Mouse (Mus musculus): ENCODE data around the gene Atxn1. TPM values are rescaled to one million over a fixed set of nuclear protein-coding genes. Genes with fewer than 3 reads are reported as not detected.

Atxn1 gene
- total and polyA plus RNA-seq, 2 experiments from 2014 or later, result 8.6 to 44.6 TPM

DNA sequence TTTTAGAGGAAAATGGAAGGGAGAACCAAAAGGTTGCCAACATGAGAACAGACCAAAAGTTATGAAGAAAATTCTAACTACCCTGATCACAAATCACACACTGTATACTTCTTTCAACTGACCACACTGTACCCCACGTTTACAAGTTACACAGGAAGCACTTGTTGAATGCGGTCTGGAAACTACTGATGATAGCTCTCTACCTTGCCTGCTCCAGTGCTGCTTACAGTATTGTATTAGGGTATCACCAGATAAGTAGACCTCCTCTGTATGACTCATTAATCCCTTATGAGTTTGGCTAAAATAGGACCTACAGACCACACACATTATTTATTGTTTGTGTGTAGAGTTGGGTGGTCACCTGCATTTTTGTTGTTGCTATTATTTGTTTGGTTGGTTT lies 113.1 kb downstream of the Atxn1 start:
- Histone ChIP-seq H3K9me3 (ENCODE audit: low read length) (no peaks in the 10 kb centered on the region), H3K4me1 (ENCODE audit: insufficient read depth, low read length) (no peaks in the 10 kb centered on the region), H3K27ac (no peak overlapping the region), H3K4me2 (ENCODE audit: low read depth, low read length) (no peak overlapping the region), H3K4me3 (ENCODE audit: low read length) (no peak overlapping the region), H3K27me3 (ENCODE audit: insufficient read depth, low read length) (no peaks in the 10 kb centered on the region), H3K9ac (replicated peaks; ENCODE audit: low read length) (no peak overlapping the region), H3K36me3 (ENCODE audit: insufficient read depth, low read length) (no peaks in the 10 kb centered on the region)
- TF ChIP-seq CTCF (IDR thresholded peaks at IDR 0.05; ENCODE audit: low read depth), result no peak
- DNase-seq (ENCODE audit: low spot score) (no peak), ATAC-seq (no peak)
- 91% methylated on average over 2 of the region's 2 CpGs for WGBS

- Histone ChIP-seq H3K4me3 (ENCODE audit: low read length) (no peak overlapping the region), H3K9ac (replicated peaks; ENCODE audit: low read length) (no peak overlapping the region), H3K9me3 (ENCODE audit: low read length) (no peaks in the 10 kb centered on the region), H3K27ac (no peak overlapping the region), H3K27me3 (ENCODE audit: insufficient read depth, low read length) (no peaks in the 10 kb centered on the region), H3K4me2 (ENCODE audit: low read depth, low read length) (no peak overlapping the region), H3K36me3 (ENCODE audit: insufficient read depth, low read length) (no peaks in the 10 kb centered on the region), H3K4me1 (ENCODE audit: insufficient read depth, low read length) (no peaks in the 10 kb centered on the region)
- no peak for TF ChIP-seq CTCF (IDR thresholded peaks at IDR 0.05; ENCODE audit: low read depth)
- WGBS, result 66% methylated on average over 4 of the region's 4 CpGs
- DNase-seq (ENCODE audit: low spot score) (no peak), ATAC-seq (no peak)
These were observed 113.7 kb downstream of the Atxn1 start for GRCm38 (mm10) chr13:45851156-45851555.

DNA sequence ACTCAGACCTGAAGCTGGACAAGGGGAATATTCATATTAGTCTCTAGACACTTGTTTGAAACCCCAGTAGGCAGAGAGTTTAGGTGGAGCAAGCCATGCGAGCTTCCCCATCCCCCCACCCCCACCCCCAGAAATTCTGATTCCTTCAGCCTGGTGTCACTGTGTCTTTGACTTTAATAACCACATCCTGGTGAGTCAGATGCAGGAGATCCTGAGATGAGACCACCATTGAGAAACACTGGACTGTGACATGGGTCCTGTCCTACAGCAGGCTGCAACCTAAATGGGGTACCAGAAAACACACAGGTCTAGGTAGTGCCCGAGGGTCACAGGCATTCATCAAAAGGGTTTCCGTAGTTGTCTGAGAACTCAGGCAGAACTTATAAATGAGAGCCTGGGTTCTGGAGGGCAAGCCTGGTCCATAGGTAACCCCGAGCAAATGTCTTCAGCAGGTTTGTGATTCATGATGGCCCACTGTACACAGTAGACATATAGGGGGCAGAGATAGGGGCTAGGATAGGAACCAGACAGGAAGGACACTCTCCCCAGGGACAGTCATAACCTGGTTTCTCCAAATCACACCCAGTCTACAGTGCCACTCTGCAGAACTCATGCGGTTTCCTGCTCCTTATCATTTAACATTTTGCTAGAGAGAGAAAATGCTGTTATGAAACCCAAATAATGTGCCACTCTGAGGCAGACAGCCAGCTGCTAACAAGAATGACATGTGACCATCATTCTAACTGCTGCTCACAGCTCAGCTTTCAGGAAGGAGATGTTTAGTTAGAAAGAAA lies 114.4 kb downstream of the Atxn1 start:
- Histone ChIP-seq H3K9ac (replicated peaks; ENCODE audit: low read length) (no peak overlapping the region), H3K9me3 (ENCODE audit: low read length) (no peaks in the 10 kb centered on the region), H3K4me2 (ENCODE audit: low read depth, low read length) (no peak overlapping the region), H3K4me1 (ENCODE audit: insufficient read depth, low read length) (no peaks in the 10 kb centered on the region), H3K4me3 (ENCODE audit: low read length) (no peak overlapping the region), H3K27ac (no peak overlapping the region), H3K36me3 (ENCODE audit: insufficient read depth, low read length) (no peaks in the 10 kb centered on the region), H3K27me3 (ENCODE audit: insufficient read depth, low read length) (no peaks in the 10 kb centered on the region)
- 92% methylated on average over 5 of the region's 5 CpGs for WGBS
- DNase-seq (ENCODE audit: low spot score) (no peak), ATAC-seq (no peak)
- no peak for TF ChIP-seq CTCF (IDR thresholded peaks at IDR 0.05; ENCODE audit: low read depth)

DNA sequence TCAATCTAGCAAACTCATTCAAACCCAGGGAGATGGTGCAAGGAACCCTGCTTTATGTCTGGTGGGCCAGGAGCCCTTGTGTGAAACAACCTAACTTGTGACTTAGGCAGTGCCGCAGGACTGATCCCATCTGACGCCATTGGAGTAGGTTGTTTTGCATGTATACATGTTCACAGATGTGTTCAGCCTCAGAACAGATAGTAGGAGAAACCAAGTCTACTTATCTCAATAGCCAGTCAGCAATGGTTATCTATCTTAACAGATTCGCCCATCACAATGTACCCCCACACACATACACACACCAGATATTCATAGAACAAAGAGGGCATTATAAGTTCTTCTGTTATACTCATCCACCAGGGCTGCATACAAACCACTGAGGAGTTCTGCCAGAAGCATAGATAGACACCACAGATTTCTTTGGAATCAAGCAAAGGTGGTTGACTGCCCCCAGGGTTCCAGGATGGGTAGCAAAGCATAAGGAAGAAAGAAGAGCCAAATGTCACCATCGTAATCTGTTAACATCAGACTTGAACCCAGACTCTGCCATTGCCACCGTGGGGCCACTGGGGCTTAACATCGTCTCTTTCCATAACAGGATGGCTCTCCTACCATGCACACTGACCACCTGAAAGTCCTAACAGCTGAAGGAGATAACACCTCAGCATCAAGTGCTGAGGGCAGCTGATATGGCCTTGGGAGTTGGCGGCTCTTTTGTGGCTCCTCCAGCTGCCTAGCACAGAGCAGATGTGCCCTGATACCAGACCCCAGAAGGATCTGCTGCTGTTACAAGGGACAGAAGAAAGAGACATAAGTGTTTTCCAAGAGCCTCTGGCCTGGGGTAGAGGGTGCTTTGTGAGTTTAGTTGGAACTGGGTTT lies 115.4 kb downstream of the Atxn1 start:
- no peak overlapping the region for H3K27ac ChIP-seq
- no peak overlapping the region for H3K4me2 ChIP-seq (ENCODE audit: low read depth, low read length)
- no peaks in the 10 kb centered on the region for H3K4me1 ChIP-seq (ENCODE audit: insufficient read depth, low read length)
- TF ChIP-seq CTCF (IDR thresholded peaks at IDR 0.05; ENCODE audit: low read depth), result no peak
- DNase-seq (ENCODE audit: low spot score) (no peak), ATAC-seq (no peak)
- no peak overlapping the region for H3K9ac ChIP-seq (replicated peaks; ENCODE audit: low read length)
- no peaks in the 10 kb centered on the region for H3K36me3 ChIP-seq (ENCODE audit: insufficient read depth, low read length)
- H3K4me3 ChIP-seq (ENCODE audit: low read length), result no peak overlapping the region
- no peaks in the 10 kb centered on the region for H3K27me3 ChIP-seq (ENCODE audit: insufficient read depth, low read length)
- 95% methylated on average over 7 of the region's 7 CpGs for WGBS
- H3K9me3 ChIP-seq (ENCODE audit: low read length), result no peaks in the 10 kb centered on the region

GRCm38 (mm10) chr13:45842511-45843055 lies 122.2 kb downstream of the Atxn1 start:
- Histone ChIP-seq H3K4me1 (ENCODE audit: insufficient read depth, low read length) (peaks cover 5% of the 10 kb centered on the region; the same call in 1 of the 2 replicates), H3K4me2 (ENCODE audit: low read depth, low read length) (no peak overlapping the region), H3K9me3 (ENCODE audit: low read length) (no peaks in the 10 kb centered on the region), H3K36me3 (ENCODE audit: insufficient read depth, low read length) (no peaks in the 10 kb centered on the region), H3K27me3 (ENCODE audit: insufficient read depth, low read length) (no peaks in the 10 kb centered on the region), H3K4me3 (ENCODE audit: low read length) (no peak overlapping the region), H3K27ac (no peak overlapping the region), H3K9ac (replicated peaks; ENCODE audit: low read length) (no peak overlapping the region)
- 59% methylated on average over 5 of the region's 5 CpGs for WGBS
- TF ChIP-seq CTCF (IDR thresholded peaks at IDR 0.05; ENCODE audit: low read depth), result no peak
- ATAC-seq, result no peak
- peak; percentile 30 for DNase-seq (ENCODE audit: low spot score)

- Histone ChIP-seq H3K9me3 (ENCODE audit: low read length) (no peaks in the 10 kb centered on the region), H3K27me3 (ENCODE audit: insufficient read depth, low read length) (no peaks in the 10 kb centered on the region), H3K4me3 (ENCODE audit: low read length) (no peak overlapping the region), H3K4me1 (ENCODE audit: insufficient read depth, low read length) (peaks cover 5% of the 10 kb centered on the region; the same call in 1 of the 2 replicates), H3K9ac (replicated peaks; ENCODE audit: low read length) (no peak overlapping the region), H3K27ac (no peak overlapping the region), H3K36me3 (ENCODE audit: insufficient read depth, low read length) (no peaks in the 10 kb centered on the region), H3K4me2 (ENCODE audit: low read depth, low read length) (no peak overlapping the region)
- DNase-seq (ENCODE audit: low spot score) (no peak), ATAC-seq (no peak)
- WGBS, result 62% methylated on average over 7 of the region's 7 CpGs
- no peak for TF ChIP-seq CTCF (IDR thresholded peaks at IDR 0.05; ENCODE audit: low read depth)
These were observed 124.9 kb downstream of the Atxn1 start for GRCm38 (mm10) chr13:45839901-45840300.

Data from hindbrain, postnatal 0 days (tissue).